Mouse (Mus musculus) liver, embryonic 15.5 days (tissue): ENCODE measurements around the gene Lcn10. TPM values are rescaled to one million over a fixed set of nuclear protein-coding genes. Genes with fewer than 3 reads are reported as not detected.

Source experiments
- ATAC-seq: fragments of 200-750 bp; cut with Nextera tagmentation; 2 replicates; pipeline ENCODE4 v1.8.0; 2017; ENCODE audit warnings: moderate number of reproducible peaks, mild to moderate bottlenecking, moderate library complexity; ENCODE audit not compliant: insufficient read depth
- H3K27ac ChIP-seq: fragments of 300-500 bp; sonication (generic); replicated peaks from 2 replicates; pipeline ENCODE4 v1.5.1; 2015; ENCODE audit warnings: mild to moderate bottlenecking, inconsistent platforms
- H3K27me3 ChIP-seq: fragments of 300-500 bp; sonication (generic); 2 replicates; pipeline ENCODE4 v1.6.1; 2015; ENCODE audit warnings: mild to moderate bottlenecking, inconsistent platforms
- H3K36me3 ChIP-seq: fragments of 300-500 bp; sonication (generic); replicated peaks from 2 replicates; pipeline ENCODE4 v1.6.1; 2015; ENCODE audit warnings: moderate library complexity, mild to moderate bottlenecking, inconsistent platforms
- H3K4me1 ChIP-seq: fragments of 300-500 bp; sonication (generic); replicated peaks from 2 replicates; pipeline ENCODE4 v1.6.1; 2015; ENCODE audit warnings: inconsistent platforms
- H3K4me2 ChIP-seq: fragments of 300-500 bp; sonication (generic); 2 replicates; pipeline ENCODE4 v1.6.1; 2015; ENCODE audit warnings: moderate library complexity, mild to moderate bottlenecking, inconsistent platforms
- H3K4me3 ChIP-seq: fragments of 300-500 bp; sonication (generic); replicated peaks from 2 replicates; pipeline ENCODE4 v1.5.1; 2015; ENCODE audit warnings: mild to moderate bottlenecking, inconsistent platforms
- H3K9ac ChIP-seq: fragments of 300-500 bp; sonication (generic); 2 replicates; pipeline ENCODE4 v1.6.1; 2015; ENCODE audit warnings: moderate library complexity, mild to moderate bottlenecking, inconsistent platforms
- H3K9me3 ChIP-seq: fragments of 300-500 bp; sonication (generic); replicated peaks from 2 replicates; pipeline ENCODE4 v1.6.1; 2016; ENCODE audit warnings: inconsistent platforms
- WGBS: fragments of 180-500 bp; shearing (Covaris S2); methylation state at CpG from one replicate; pipeline ENCODE4 v1.1.7; 2015; ENCODE audit warnings: mixed read lengths; ENCODE audit not compliant: insufficient replicate concordance; 5-methylcytosine and 5-hydroxymethylcytosine counted together
- polyA plus RNA-seq: library from polyadenylated mRNA; unstranded; fragments of >200 nt; fragmentation: Nextera tagmentation; extraction: Ambion mirVana; gene quantifications from 2 replicates; pipeline ENCODE4 v1.2.1, GENCODE M21; 2015

The Lcn10 gene
- not detected in 2 replicates for polyA plus RNA-seq

DNA sequence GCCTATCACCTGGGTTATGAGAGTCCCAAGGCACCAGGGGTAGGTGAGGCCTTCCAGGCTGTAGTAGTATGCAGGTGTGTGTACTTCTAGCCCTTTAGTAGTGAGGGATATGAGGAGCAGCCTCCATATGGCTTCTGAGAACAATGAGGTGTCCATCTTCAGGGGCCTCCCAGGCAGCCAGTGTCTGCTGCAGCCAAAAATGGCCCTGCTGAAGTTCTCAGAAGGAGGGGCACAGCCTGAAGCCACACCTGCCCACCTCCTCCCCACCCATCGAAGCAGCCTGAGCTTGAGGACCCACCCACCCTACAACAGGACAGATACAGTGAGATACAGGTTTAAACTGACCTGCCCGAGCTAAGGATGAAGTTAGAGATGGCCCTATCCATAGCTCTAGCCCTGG lies at the start of gene Lcn10:
Gene Lcn10 (plus strand): TSS at position 301 of the 400 bp plus-strand sequence.
- no peak within 1 kb of the TSS for H3K9ac ChIP-seq
- H3K27me3 ChIP-seq = no peaks in the 10 kb centered on the region
- H3K4me1 ChIP-seq = no peaks in the 10 kb centered on the region
- ATAC-seq = no peak
- no peak within 1 kb of the TSS for H3K27ac ChIP-seq
- no peak within 1 kb of the TSS for H3K4me3 ChIP-seq
- no peaks in the 10 kb centered on the region for H3K36me3 ChIP-seq
- 35% methylated on average over 2 of the region's 2 CpGs for WGBS
- H3K4me2 ChIP-seq = no peak within 1 kb of the TSS
- no peaks in the 10 kb centered on the region for H3K9me3 ChIP-seq

DNA sequence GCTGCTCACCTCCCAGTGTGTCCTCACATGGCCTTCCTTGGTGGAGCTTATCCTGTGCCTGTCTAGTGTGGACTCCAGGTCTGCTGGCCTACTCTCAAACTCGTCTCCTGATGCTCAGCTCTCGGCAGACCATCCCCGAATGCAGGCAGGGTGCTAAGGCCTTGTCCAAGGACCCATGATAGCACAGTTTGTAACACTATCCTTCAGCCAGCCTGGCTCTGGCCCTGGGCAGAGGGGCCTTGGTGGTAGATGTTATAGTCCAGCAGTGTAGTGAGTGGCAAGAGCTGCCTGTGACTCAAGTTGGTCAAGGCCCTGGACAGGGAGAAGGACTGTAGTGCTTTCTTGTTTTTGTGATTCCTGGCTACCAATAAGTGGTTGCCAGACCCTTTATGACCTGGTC lies 48.9 kb upstream of the Lcn10 start:
- no peak overlapping the region for H3K4me3 ChIP-seq
- H3K36me3 ChIP-seq = no peaks in the 10 kb centered on the region
- H3K4me2 ChIP-seq = no peak overlapping the region
- 66% methylated on average over 3 of the region's 3 CpGs for WGBS
- no peaks in the 10 kb centered on the region for H3K9me3 ChIP-seq
- ATAC-seq = no peak
- no peaks in the 10 kb centered on the region for H3K27me3 ChIP-seq
- H3K4me1 ChIP-seq = peaks cover under 1% of the 10 kb centered on the region; the same call in 1 of the 2 replicates
- no peak overlapping the region for H3K27ac ChIP-seq
- no peak overlapping the region for H3K9ac ChIP-seq

DNA sequence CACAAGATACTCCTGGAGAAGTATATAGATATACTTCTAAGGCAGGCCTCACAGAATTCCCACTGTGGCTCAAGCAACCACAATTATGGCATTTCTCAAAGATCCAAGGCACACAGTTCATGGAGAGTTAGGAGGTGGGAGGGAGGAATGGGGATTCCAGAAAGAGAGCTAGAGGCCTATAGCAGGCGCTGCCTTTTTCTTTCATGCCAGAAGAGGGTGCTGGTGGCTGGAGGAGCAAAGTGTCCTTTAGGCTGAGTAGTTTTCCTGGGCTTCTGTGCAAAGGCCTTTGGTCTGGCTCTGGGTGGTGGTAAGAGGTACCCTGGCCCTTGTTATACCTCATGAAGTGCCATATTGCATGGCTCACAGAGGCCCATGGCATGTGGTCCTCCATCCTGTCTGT lies 48.5 kb upstream of the Lcn10 start:
- no peak overlapping the region for H3K9ac ChIP-seq
- ATAC-seq = no peak
- no peaks in the 10 kb centered on the region for H3K4me1 ChIP-seq
- H3K27me3 ChIP-seq = no peaks in the 10 kb centered on the region
- H3K4me3 ChIP-seq = no peak overlapping the region
- H3K36me3 ChIP-seq = no peaks in the 10 kb centered on the region
- WGBS = 48% methylated on average over 1 of the region's 1 CpGs
- no peak overlapping the region for H3K4me2 ChIP-seq
- H3K9me3 ChIP-seq = no peaks in the 10 kb centered on the region
- no peak overlapping the region for H3K27ac ChIP-seq

DNA sequence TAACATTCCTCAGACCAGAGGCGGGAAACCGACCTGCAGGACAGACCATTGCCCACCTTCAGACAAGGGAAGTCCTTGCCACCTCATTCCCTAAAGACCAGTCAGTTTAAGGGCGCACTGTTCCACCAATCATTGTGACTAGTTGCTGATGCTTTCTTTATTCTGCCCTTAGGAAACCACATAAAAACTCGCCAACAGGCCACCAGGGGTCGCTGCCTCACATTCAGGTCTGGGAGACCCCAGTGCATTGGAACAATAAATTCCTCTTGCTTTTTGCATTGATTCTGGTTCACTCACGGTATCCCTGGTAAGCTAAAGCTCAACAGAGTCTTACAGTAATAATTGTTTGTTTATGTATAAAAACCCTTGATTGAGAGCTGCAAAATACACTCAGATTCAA lies 42.6 kb upstream of the Lcn10 start:
- Histone ChIP-seq H3K4me3 (no peak overlapping the region), H3K4me2 (no peak overlapping the region), H3K9ac (no peak overlapping the region), H3K27ac (no peak overlapping the region), H3K36me3 (no peaks in the 10 kb centered on the region), H3K27me3 (no peaks in the 10 kb centered on the region), H3K4me1 (no peaks in the 10 kb centered on the region), H3K9me3 (no peaks in the 10 kb centered on the region)
- no peak for ATAC-seq
- 14% methylated on average over 6 of the region's 6 CpGs for WGBS

DNA sequence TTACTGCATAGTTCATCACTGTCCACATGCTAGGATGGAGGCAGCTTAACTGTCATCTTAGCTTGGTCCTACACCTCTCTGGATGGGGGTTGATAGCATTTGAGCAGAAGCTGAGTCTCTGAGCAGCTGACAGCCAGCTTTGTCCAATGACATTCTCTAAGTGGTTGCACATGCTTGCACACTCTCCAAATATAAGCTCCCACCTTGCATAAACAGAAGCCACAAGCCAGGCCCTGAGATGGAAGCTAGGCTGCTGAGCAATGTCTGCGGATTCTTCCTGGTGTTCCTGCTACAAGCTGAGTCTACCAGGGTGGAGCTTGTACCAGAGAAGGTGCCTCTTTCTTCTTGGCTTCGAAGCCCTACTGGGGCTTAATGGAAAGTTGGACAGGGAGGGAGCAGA lies 29.6 kb upstream of the Lcn10 start, which contains the start of gene Lcn8:
Gene Lcn8 (plus strand): TSS at position 219 of the 400 bp plus-strand sequence.
- H3K9ac ChIP-seq = no peak within 1 kb of the TSS
- ATAC-seq = no peak
- WGBS = 44% methylated on average over 2 of the region's 2 CpGs

DNA sequence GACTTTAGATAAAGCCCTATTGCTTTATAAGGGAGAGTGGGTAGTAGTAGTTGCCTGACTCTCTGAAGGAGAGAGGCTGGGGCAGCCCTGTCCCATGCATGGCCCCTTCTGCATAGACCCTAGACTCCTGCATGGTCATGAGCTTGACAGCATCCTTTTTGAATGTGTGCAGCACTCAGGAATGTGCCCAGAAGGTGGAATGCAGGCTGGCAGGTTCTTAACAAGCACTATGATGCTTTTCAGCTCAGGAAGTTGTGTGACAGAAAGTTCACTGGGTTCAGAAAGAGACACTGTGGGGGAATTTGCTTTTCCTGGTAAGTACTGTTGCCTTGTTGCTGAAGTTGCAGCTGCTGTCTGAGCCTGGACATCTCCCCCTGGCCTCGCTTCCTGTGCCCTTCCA lies 28.0 kb upstream of the Lcn10 start:
- Histone ChIP-seq H3K4me2 (no peak overlapping the region), H3K4me3 (no peak overlapping the region), H3K9ac (no peak overlapping the region), H3K27me3 (peaks cover 5% of the 10 kb centered on the region; the same call in 1 of the 2 replicates), H3K9me3 (no peaks in the 10 kb centered on the region), H3K4me1 (no peaks in the 10 kb centered on the region), H3K27ac (no peak overlapping the region), H3K36me3 (no peaks in the 10 kb centered on the region)
- WGBS = 28% methylated on average over 1 of the region's 1 CpGs
- no peak for ATAC-seq

More for the DNA sequence above, 29.6 kb upstream of the Lcn10 start, which contains the start of gene Lcn8:
- Histone ChIP-seq H3K27me3 (peaks cover 5% of the 10 kb centered on the region; the same call in 1 of the 2 replicates), H3K9me3 (no peaks in the 10 kb centered on the region), H3K4me1 (no peaks in the 10 kb centered on the region), H3K4me2 (no peak within 1 kb of the TSS), H3K27ac (no peak within 1 kb of the TSS), H3K4me3 (no peak within 1 kb of the TSS), H3K36me3 (no peaks in the 10 kb centered on the region)

DNA sequence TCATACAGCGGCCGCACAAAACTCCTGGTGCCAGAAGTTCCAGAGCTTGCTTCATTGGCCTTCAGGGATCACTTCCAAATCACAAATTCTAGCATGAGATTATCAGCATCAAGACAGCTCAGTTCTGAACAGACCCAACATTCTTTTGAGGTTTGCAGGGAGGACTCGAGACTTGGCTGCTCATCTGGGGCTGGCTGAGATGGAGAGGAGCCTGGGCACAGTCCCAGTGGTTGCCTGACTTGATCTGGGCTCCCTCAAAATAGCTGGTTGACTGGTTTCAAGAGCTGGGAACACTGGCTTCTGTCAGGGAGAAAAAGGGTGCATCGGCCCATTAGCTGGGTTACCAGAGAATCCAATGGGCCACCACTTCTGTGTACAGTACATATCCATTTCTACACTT lies 25.8 kb upstream of the Lcn10 start:
- Histone ChIP-seq H3K9me3 (no peaks in the 10 kb centered on the region), H3K4me2 (no peak overlapping the region), H3K4me3 (no peak overlapping the region), H3K36me3 (no peaks in the 10 kb centered on the region), H3K27ac (no peak overlapping the region), H3K4me1 (no peaks in the 10 kb centered on the region), H3K9ac (no peak overlapping the region), H3K27me3 (peaks cover 5% of the 10 kb centered on the region; the same call in 1 of the 2 replicates)
- 59% methylated on average over 4 of the region's 4 CpGs for WGBS
- no peak for ATAC-seq

DNA sequence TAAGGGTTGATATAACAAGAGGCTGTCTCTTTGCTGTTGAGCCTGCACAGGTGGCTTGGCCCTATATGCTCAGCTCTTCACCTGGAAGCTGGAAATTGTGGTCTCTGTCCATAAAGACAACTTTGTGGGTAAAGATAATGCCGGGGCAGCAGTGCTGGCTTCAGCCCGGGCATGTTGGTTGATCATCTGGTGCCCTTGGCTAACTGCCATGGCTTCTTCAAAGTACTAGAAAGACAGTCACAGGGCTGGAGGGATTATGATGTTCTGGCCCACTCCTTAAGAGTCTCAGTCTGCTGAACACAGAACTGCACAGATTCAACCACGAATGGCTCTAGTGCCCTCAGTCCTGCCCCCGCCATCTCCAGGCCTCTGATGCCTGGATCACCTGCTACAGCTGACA lies 25.3 kb upstream of the Lcn10 start:
- H3K4me3 ChIP-seq = no peak overlapping the region
- no peaks in the 10 kb centered on the region for H3K9me3 ChIP-seq
- 69% methylated on average over 4 of the region's 4 CpGs for WGBS
- no peak overlapping the region for H3K27ac ChIP-seq
- no peaks in the 10 kb centered on the region for H3K36me3 ChIP-seq
- ATAC-seq = no peak
- no peaks in the 10 kb centered on the region for H3K4me1 ChIP-seq
- peaks cover 5% of the 10 kb centered on the region; the same call in 1 of the 2 replicates for H3K27me3 ChIP-seq
- H3K9ac ChIP-seq = no peak overlapping the region
- H3K4me2 ChIP-seq = no peak overlapping the region

DNA sequence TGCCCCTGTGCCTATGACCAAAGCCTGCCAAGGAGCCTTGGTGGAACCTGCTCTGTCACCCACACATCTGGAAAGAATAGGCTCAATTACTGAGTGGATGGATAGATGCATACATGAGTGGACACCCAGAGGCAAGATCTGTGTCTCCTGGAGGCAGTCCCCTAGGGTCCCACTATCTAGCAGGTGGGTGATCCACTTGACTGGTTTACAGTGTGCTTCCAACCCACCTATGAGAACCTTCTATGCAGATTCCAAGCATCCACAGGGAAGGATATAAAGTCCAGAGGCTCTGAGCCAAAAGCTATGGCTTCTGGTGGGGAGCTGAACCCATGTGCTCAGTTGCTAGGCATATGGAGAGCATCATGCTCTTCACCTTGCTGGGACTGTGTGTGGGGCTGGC lies 24.9 kb upstream of the Lcn10 start, which contains the start of gene Lcn5:
Gene Lcn5 (plus strand): TSS at position 301 of the 400 bp plus-strand sequence.
- Histone ChIP-seq H3K9me3 (no peaks in the 10 kb centered on the region), H3K27ac (no peak within 1 kb of the TSS), H3K4me1 (no peaks in the 10 kb centered on the region), H3K36me3 (no peaks in the 10 kb centered on the region), H3K4me2 (no peak within 1 kb of the TSS), H3K9ac (no peak within 1 kb of the TSS), H3K4me3 (no peak within 1 kb of the TSS), H3K27me3 (peaks cover 5% of the 10 kb centered on the region; the same call in 1 of the 2 replicates)
- no peak for ATAC-seq

DNA sequence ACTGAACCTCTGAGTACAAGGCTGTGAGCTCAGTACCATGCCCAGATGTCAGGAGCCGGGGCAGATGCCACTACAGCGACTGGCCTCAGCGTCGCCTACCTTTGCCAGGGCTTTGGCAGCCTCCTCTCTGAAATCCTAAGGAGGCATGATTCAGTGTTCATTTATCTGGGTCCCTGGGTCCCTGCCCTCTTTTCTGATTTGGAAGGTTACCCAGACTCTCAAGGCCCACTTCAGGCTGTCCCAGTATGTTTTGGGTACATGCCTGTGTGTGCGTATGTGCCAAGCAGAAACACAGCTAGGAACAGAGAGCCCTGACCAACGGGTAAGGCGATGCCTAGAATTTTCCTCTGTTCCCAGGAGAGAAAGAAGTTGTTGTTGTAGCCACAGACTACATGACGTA lies 22.2 kb upstream of the Lcn10 start:
- no peaks in the 10 kb centered on the region for H3K9me3 ChIP-seq
- no peak overlapping the region for H3K9ac ChIP-seq
- no peak for ATAC-seq
- H3K36me3 ChIP-seq = no peaks in the 10 kb centered on the region
- H3K4me2 ChIP-seq = no peak overlapping the region
- WGBS = 74% methylated on average over 8 of the region's 8 CpGs
- no peak overlapping the region for H3K4me3 ChIP-seq
- no peak overlapping the region for H3K27ac ChIP-seq
- no peaks in the 10 kb centered on the region for H3K27me3 ChIP-seq
- no peaks in the 10 kb centered on the region for H3K4me1 ChIP-seq

DNA sequence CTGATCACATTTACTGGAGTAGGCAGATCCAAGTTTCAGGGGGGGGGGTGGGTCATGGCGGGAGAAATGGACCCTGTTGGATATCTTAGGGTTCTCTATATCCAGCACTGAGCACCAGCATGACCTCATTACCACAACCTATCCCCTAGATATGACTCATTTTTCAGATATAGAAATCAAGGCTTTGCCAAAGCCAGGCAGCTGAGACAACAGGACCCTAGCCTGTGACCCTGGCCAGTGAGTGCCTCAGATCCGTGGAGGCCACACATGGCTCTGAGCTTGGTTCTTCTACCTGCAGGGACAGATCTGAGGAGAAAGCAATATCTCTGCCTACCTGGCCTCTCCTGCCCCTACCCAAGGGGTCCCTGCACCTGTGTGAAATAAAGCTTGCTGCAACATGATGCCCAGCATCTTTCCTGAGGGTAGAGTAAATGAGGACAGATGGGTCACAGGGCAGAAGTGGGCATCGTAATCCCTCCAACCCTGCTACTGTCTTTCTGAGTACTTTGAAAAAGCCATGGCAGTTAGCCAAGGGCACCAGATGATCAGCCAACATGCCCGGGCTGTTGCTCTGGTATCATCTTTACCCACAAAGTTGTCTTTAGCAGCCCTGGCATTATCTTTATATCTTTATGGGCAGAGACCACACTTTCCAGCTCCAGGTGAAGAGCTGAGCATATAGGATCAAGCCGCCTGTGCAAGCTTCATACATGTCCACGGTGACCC lies 21.1 kb upstream of the Lcn10 start:
- WGBS = 63% methylated on average over 6 of the region's 6 CpGs
- no peaks in the 10 kb centered on the region for H3K27me3 ChIP-seq
- no peak for ATAC-seq
- no peak overlapping the region for H3K4me3 ChIP-seq
- H3K4me1 ChIP-seq = no peaks in the 10 kb centered on the region
- H3K9me3 ChIP-seq = no peaks in the 10 kb centered on the region
- no peak overlapping the region for H3K27ac ChIP-seq
- H3K4me2 ChIP-seq = no peak overlapping the region
- no peaks in the 10 kb centered on the region for H3K36me3 ChIP-seq
- no peak overlapping the region for H3K9ac ChIP-seq

DNA sequence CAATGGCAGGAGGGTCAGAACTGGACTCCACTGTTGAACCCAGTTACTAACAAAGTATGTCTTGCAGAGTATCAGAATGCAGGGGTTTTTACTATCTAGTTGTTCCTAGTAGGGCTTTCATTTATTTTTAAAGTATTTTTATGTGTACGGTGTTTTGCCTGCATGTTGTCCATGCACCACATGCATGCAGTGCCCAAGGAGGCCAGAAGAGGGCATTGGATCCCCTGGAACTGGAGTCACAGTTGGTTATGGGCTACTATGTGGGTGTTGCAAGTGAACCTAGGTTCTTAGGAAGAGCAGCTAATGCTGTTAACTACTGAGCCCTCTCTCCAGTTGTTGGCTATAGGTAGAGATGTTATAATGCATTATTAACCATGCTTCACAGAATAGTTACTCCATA lies 19.0 kb upstream of the Lcn10 start:
- Histone ChIP-seq H3K4me1 (no peaks in the 10 kb centered on the region), H3K9ac (no peak overlapping the region), H3K27ac (no peak overlapping the region), H3K36me3 (no peaks in the 10 kb centered on the region), H3K4me3 (no peak overlapping the region), H3K9me3 (no peaks in the 10 kb centered on the region), H3K4me2 (no peak overlapping the region), H3K27me3 (no peaks in the 10 kb centered on the region)
- WGBS = 50% methylated on average over 1 of the region's 1 CpGs
- ATAC-seq = no peak
